Mouse (Mus musculus) cerebellum, adult 11-12 months (tissue): ENCODE results near the gene Hspa12b.

ENCODE experiments used
- DNase-seq: peaks from one replicate; pipeline ENCODE4 v3.0.0; 2022

Hspa12b gene

DNA sequence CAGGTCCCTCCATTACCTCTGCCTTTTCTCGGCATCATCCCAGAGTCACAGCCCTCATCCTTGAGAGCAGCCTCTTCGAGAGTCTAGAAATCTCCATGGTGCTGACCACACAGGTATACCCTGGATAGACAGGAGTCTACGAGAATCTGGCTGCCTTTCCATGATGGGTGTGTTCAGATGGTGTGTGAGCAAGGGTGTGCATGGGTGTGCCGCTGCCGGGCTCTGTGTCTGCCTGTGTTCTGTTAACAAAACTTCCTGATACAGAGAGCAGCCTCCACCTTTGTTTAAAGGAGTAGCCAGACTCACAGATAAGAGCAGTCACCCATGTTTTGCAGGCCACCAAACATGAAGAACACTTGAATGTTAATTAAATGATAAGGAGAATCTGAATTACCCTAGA lies 2.8 kb downstream of the Hspa12b start:
- DNase-seq = no peak

DNA sequence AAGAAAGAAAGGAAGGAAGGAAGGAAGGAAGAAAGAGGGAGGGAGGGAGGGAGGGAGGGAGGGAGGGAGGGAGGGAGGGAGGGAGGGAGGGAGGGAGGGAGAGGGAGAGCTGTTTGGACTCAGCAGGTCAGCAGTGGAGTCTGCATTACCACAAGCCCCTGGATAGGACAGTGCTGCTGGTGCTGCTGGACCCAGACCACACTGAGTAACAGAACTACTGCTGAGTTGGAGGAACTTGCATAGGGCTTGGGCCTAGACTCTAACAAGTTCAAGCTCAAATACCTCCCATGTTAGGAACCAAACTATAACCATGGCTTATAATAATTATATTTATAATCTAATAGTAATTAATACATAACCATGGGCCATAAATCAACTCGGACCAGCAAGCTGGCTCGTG lies 3.8 kb downstream of the Hspa12b start:
- DNase-seq = no peak

DNA sequence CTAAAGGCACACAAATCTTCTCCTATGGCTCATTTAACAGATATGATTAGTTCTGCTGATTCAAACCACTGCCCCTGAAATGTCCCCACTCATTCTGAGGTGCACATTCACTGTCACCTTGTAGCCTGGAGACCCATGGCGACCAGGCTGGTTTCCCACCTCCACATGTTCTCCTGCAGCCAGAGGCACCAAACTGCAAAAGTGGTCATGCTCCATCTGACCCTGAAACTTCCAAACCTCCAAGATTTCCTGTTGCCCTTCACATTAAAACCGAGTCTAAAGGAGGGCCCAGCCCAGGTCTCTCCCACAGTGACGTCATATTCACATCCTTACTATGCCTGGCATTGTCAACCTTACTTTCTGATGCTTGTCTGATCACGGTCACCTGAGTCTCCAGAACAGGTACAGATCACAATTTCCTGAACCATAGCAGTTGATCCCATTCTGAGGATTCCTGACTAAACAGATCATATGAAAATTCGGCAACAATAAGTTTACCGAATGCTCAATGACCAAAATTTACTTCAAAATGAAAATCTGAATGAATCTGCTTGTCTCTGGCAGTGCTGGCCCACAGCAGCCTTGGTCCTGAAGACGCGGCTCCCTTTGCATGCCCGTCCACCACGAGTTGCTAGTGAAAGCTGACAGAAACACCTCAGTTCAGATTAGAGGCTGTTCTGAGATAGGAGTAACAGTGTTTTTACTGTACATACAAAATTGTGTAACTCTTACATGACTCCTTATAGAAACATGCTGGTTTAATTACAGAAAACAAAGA lies 5.2 kb downstream of the Hspa12b start:
- DNase-seq = no peak

GRCm38 (mm10) chr2:131132930-131133547 lies 6.0 kb downstream of the Hspa12b start, which contains the start of gene Gm11037:
Gene Gm11037, plus strand, starts transcription at chr2:131133497.
- no peak for DNase-seq

DNA sequence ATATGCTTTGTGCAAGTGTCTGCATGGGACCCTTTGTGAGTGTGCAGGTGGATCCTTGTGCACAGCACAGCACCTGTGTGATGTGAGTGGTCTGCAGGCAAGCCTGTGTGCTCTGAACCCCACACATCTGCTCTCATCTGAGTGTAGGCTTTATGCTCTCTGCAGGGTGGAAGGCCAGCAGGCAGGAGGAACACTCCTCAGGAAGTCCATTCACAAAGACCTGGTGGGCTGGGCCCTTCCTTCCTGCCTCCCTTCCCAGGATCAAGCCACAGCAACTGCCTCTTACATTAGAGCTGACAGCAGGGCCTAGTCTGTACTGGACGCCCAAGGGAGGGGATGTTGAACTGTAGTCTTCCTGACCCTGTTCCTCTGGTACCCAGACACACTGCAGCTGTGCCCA lies 7.3 kb downstream of the Hspa12b start:
- no peak for DNase-seq

DNA sequence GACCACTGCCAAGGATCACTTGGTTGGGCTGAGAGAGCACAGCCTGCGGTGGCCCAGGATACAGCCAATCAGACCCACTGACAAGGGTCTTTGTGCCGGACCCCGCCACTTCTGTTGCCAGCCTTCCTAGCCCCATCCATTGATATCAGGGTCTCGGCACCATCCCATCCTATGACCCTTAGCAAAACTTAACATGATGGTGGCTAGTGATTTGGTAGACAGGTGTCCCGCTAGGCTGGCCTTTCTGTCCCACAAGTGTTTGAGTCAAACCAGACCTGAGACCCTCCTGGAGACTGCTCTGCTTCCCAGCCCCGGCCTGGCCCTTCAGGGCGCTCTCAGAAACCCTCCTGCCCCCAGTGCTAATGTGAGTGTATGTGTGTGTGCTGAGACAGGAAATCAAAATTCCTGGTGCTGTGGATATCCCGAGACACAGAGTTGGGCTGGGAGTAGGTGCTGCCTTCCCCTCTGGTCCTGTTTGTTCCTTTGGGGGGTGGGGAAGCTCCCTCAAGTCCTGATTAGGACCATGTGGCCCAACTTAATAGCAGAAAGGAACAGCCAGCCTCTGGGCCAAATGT lies 7.8 kb downstream of the Hspa12b start:
- no peak for DNase-seq

GRCm38 (mm10) chr2:131135521-131136139 lies 8.6 kb downstream of the Hspa12b start:
- DNase-seq = no peak

DNA sequence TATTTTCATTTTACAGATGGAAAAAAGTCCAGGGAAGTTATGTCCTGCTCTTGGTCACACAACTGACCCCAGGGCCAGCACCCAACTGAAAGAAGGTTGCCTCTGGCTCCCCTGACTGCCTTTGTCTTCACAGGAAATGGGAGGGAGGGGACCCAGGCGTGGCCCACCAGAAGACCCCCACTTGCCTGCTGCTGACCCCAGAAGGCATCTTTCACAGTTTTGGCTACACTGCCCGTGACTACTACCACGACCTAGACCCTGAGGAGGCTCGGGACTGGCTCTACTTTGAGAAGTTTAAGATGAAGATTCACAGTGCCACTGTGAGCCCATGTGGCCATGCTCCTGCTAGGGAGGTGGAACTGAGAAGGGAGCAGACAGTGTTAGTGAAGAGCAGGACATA lies 11.2 kb downstream of the Hspa12b start:
- DNase-seq = no peak

DNA sequence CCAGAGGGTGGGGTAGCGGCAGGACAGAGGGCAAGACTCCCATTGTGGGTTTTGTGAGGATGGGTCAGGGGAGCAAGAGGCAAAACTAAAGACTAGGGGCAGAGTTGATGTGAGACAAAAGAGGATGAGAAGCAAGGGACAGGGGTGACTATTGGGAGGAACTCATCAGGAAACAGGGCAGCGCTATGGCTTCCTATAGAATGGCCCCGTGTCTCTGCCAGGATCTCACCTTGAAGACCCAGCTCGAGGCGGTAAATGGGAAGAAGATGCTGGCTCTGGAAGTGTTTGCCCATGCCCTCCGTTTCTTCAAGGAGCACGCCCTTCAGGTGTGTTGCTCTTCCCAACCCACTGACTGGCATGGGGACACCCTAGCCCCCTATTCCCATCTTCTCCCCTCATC lies 11.7 kb downstream of the Hspa12b start:
- DNase-seq = no peak

GRCm38 (mm10) chr2:131139287-131139686 lies 12.2 kb downstream of the Hspa12b start:
- DNase-seq = no peak

GRCm38 (mm10) chr2:131139886-131140532 lies 12.9 kb downstream of the Hspa12b start:
- no peak for DNase-seq

GRCm38 (mm10) chr2:131140533-131140905 lies 13.4 kb downstream of the Hspa12b start:
- DNase-seq = no peak

GRCm38 (mm10) chr2:131141336-131141986 lies 14.4 kb downstream of the Hspa12b start:
- DNase-seq = no peak

GRCm38 (mm10) chr2:131142592-131142991 lies 15.5 kb downstream of the Hspa12b start:
- no peak for DNase-seq

GRCm38 (mm10) chr2:131143007-131143780 lies 16.1 kb downstream of the Hspa12b start:
- no peak for DNase-seq

GRCm38 (mm10) chr2:131145121-131145520 lies 18.0 kb downstream of the Hspa12b start:
- DNase-seq = no peak

- DNase-seq = no peak
These were observed 18.5 kb downstream of the Hspa12b start for GRCm38 (mm10) chr2:131145536-131145935.

DNA sequence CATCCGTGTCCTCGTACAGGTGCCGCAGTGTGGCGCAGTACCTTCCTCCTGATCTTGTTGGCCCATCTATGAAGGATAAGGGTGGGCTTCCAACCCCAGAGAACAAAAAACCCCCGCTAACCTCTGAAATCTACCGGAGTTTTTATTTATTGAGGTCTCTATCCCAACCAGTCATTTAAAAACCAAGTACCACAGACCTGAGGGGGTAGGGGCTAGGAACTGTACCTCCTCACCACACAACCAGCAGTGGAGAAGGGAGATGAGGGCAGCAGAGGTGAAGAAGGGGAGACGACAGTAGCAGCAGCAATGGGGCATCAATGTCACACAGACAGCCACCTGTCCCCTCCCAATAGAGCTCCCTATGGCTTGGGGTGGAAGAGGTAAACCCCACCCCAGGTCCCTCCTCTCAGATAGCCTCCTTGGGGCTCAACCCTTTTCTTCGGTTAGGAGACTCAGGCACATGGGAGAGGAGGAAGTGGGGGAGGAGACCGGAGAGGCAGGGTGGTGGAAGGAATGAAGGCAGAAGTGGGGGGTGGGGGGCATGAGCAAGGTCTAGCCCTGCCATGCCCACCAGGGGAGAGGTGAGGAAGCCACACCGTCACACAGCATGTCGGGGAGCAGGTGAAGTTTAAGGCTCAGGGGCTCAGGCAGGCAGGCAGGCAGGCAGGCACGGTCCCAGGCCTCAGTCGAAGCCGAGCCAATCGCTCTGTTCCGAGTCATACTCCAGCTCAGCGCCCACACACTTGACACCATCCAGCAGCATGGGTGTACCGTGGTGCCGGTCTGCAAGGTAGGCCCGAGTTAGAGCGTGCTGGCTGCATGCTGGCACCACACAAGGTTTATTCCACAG lies 19.3 kb downstream of the Hspa12b start:
- no peak for DNase-seq

DNA sequence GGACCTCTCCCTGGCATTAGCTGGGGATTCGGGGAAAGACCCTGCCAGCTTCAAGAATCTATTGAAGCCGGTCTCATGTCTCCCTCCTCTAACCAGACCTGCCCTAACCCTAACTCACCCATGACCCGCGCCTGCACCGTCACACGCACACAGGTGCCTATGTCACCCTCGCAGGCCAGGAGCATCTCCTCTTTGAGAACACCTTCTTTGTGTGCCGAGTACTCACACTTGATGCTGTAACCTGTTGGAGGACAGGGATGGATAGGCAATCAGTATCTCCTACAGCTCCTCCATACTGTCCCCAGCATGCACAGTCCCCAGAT lies 19.9 kb downstream of the Hspa12b start:
- no peak for DNase-seq

DNA sequence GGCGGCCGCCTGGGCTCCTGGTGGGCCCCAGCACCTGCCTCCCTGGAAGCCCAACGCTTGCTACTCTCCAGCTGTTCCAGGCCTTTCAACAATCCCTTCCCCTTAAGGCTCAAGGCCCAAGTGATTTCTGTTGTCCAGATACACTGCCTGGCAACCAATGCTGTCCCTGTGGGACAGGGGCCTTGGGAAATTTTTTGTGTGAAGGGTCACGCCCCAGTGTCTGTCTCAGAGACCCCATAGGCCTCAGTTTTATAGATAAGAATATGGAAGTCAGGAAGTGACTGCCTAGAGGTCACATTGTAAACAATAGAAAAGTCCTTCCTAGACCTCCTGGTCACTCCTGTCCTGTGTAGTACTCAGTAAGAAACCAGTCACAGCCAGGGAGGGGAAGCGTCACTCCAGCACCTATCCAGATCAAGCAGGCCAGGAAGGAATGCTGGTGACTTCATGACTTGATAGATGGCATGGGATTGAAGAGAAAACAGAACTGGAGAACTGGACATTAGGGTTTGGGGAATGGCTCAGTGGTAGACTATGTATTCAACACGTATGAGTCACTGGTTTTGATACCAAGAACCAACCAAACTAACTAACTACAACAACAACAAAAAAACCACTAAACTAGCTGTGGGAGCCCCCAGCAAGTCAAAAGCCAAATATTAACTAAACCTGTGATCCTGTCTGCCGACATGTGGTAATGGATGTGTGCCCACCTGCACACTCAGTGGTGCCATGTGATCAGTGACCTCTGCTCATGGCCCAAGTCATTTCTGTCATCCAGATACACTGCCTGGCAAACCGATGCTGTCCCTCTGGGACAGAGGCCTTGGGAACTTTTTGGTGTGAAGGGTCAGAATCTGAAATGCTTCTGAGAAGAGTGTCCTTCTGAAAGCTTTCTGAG lies 21.5 kb downstream of the Hspa12b start:
- DNase-seq = no peak
